Mouse (Mus musculus) G1E (cell line): ENCODE measurements around the gene Pitpnm1.

ENCODE experiments used
- CTCF ChIP-seq: IDR thresholded peaks from 2 replicates; pipeline ENCODE4 v1.5.1; 2012; ENCODE audit warnings: low read depth, low read length, inconsistent platforms, mixed read lengths
- GATA1 ChIP-seq: IDR thresholded peaks from 2 replicates; pipeline ENCODE4 v1.6.1; 2012; ENCODE audit warnings: borderline replicate concordance, low read length, inconsistent platforms, mixed read lengths
- POLR2AphosphoS5 ChIP-seq: IDR thresholded peaks from 2 replicates; pipeline ENCODE4 v1.6.1; 2012; ENCODE audit warnings: low read depth, low read length, inconsistent platforms; ENCODE audit not compliant: insufficient replicate concordance
- TAL1 ChIP-seq: conservative IDR thresholded peaks from 2 replicates; pipeline ENCODE4 v1.6.1; 2012; ENCODE audit warnings: low read depth, low read length, inconsistent platforms, mixed read lengths

- TF ChIP-seq GATA1 (no peak), CTCF (no peak), POLR2AphosphoS5 (no peak), TAL1 (no peak)
These were observed 50.1 kb downstream of the Pitpnm1 start for GRCm38 (mm10) chr19:4149764-4150461.
